Mouse (Mus musculus): Measurements from ENCODE around the gene Ptges. TPM values are rescaled to one million over a fixed set of nuclear protein-coding genes. Genes with fewer than 3 reads are reported as not detected.

Ptges gene
- polyA plus RNA-seq, 1 experiment: 37.2 TPM

DNA sequence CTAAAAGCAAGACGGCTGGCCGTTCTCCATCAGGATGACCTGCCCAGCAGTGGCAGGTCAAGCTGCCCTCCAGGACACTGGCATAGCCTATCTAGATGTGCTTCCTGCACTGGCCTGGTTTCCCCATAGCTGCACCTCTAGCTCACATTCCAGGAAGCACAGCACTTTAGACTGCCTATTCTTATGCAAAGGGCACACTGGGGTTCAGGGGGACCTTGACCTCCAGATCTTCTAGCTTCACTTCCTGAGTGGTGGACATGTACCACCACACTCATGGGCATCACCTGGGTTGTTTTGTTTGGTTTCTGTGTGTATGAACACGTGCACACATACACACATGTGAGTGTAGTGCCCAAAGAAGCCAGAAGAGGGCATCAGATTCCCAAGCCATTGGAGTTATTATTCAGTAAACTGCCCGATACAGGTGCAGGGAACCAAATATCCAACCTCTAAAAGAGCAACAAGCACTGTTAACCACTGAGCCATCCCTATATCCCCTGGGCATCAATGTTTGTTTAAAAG lies 44.8 kb downstream of the Ptges start:
- H3K4me1 ChIP-seq (ENCODE audit: control insufficient read depth, insufficient read depth, low read length): no peaks in the 10 kb centered on the region
- TF ChIP-seq CTCF (IDR thresholded peaks at IDR 0.05; ENCODE audit: borderline replicate concordance, insufficient read depth, low read length): no peak
- no peak for TF ChIP-seq POLR2A (IDR thresholded peaks at IDR 0.05; ENCODE audit: low read depth, low read length)
- no peak overlapping the region for H3K27ac ChIP-seq (ENCODE audit: insufficient read depth, low read length)

DNA sequence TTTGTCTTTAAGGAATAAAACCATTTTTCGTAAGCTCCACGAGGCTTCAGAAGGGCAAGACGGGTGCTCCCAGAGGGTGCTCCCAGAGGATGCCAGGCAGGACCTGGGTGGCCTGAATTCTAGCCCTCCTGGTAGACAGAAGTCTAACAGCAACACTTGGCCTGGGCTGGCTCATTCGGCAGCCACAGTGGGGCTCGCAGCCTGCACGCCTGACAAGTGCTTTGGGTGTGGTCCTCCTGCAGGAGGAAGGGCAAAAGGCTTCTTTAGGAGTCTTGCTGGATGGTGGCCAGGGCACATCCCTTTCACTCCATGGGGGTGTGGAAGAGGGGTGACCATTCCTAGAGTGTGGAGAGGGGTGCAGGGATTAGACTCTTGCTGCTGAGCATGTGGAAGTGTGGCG lies 48.4 kb downstream of the Ptges start:
- Histone ChIP-seq H3K27ac (ENCODE audit: insufficient read depth, low read length) (no peak overlapping the region), H3K4me1 (ENCODE audit: control insufficient read depth, insufficient read depth, low read length) (no peaks in the 10 kb centered on the region), H3K4me3 (ENCODE audit: insufficient read depth, low read length) (no peak overlapping the region)
- TF ChIP-seq POLR2A (IDR thresholded peaks at IDR 0.05; ENCODE audit: low read depth, low read length) (no peak), CTCF (IDR thresholded peaks at IDR 0.05; ENCODE audit: borderline replicate concordance, insufficient read depth, low read length) (no peak)

More for the DNA sequence above, 44.8 kb downstream of the Ptges start:
- no peak overlapping the region for H3K4me3 ChIP-seq (ENCODE audit: insufficient read depth, low read length)

DNA sequence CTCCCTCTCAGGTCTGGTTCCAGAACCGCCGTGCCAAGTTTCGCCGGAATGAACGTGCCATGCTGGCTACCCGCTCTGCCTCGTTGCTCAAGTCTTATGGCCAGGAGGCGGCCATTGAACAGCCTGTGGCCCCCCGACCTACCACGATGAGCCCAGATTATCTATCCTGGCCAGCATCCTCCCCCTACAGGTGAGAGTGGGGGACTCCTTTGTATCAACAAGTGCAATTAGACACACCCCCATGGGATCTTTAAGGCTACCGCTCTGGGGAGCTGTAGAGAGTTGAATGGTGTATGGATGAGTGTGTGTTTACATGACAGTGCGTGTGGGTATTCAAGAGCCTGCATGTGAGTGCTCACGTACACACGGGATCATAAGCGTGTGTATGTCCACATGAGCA lies 50.2 kb downstream of the Ptges start:
- Histone ChIP-seq H3K4me1 (ENCODE audit: control insufficient read depth, insufficient read depth, low read length) (0 out of 2 replicates have a peak, but pooled peaks cover 1% of the 10 kb centered on the region), H3K27ac (ENCODE audit: insufficient read depth, low read length) (no peak overlapping the region), H3K4me3 (ENCODE audit: insufficient read depth, low read length) (no peak overlapping the region)
- TF ChIP-seq CTCF (IDR thresholded peaks at IDR 0.05; ENCODE audit: borderline replicate concordance, insufficient read depth, low read length) (no peak), POLR2A (IDR thresholded peaks at IDR 0.05; ENCODE audit: low read depth, low read length) (no peak)

DNA sequence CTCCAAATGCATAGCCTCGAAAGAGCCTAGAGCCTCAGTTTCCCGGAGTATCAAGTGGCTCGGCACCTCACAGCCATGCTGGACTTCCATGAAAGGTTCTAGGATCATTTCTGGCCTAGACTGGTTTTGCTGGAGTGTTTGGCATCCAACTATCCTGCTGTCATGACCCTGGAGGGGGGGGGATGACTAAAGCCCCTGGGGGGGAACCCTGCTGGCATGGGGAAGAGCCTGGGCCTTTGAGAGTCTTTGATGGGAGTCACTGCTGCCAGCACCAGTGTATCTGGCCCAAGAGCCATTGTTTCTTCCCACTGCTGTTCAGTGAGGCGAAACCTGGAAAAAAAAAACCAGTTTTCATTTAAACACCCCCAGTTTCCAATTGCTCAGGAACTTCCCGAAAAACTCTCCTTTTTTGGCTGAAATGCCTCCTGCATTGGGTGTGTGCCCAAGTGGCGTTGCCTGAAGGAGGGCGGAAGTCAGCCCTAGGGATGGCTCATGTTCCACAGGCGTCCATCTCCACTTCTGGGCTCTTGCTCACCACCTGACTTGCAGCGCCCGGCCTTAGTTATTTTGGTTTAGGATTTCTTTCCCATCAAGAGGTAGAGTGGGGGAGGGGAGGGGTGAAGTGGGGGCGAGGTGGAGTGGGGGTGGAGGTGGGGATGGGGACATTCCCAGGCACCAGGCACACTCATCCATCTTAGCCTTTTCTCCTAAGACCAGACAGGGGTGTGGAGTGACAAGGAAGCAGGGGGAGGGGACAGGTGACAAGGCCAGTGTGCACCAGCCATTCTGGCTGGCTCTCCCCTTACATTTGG lies 53.8 kb downstream of the Ptges start:
- peaks cover 3% of the 10 kb centered on the region; the same call in 1 of the 2 replicates for H3K4me1 ChIP-seq (ENCODE audit: control insufficient read depth, insufficient read depth, low read length)
- peak overlapping the region; percentile 85 for H3K27ac ChIP-seq (ENCODE audit: insufficient read depth, low read length)
- no peak overlapping the region for H3K4me3 ChIP-seq (ENCODE audit: insufficient read depth, low read length)
- TF ChIP-seq POLR2A (IDR thresholded peaks at IDR 0.05; ENCODE audit: low read depth, low read length) (no peak; the same call in 1 of the 2 replicates), CTCF (IDR thresholded peaks at IDR 0.05; ENCODE audit: borderline replicate concordance, insufficient read depth, low read length) (no peak)

DNA sequence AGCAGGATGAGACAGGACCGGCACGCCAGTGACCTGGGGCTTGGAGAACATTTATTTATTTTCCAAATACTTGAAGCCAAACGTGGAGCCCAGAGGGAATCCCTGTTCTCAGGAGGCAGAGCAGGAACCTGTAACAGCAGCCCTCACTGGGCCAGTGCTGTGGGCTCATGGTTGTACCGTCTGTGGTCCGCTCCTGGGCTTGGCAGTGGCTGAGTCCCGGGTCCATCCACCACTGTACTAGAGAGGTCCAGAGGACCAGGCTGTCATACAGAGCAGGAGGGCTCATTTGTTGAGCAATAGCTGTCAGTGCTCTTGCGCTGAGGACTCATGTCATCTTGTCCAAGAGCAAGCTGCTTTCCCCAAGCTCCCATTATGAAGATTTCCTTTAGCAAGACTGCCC lies 54.6 kb downstream of the Ptges start:
- TF ChIP-seq CTCF (IDR thresholded peaks at IDR 0.05; ENCODE audit: borderline replicate concordance, insufficient read depth, low read length) (no peak), POLR2A (IDR thresholded peaks at IDR 0.05; ENCODE audit: low read depth, low read length) (no peak)
- Histone ChIP-seq H3K4me1 (ENCODE audit: control insufficient read depth, insufficient read depth, low read length) (peaks cover 3% of the 10 kb centered on the region; the same call in 1 of the 2 replicates), H3K4me3 (ENCODE audit: insufficient read depth, low read length) (no peak overlapping the region), H3K27ac (ENCODE audit: insufficient read depth, low read length) (peak overlapping the region; percentile 85)

DNA sequence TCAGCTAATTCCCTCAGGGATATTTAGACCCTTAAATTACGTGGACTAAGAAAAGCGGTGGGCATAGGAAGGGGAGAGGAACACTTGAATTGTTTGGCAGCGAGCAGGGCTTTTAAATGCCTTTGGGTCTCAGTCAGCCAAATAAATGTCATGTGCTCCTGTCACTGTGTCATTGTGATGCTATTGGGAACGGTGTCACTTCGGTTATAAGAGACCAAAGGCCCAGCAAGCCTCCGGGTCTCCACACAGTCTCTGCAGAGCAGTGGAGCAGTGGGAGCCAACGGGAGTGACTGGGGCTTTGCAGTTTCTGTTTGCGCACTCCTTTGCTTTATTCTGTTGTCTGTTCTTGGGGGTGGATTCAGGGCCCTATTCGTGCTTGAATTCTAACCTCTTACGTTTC lies 55.2 kb downstream of the Ptges start:
- TF ChIP-seq POLR2A (IDR thresholded peaks at IDR 0.05; ENCODE audit: low read depth, low read length) (no peak), CTCF (IDR thresholded peaks at IDR 0.05; ENCODE audit: borderline replicate concordance, insufficient read depth, low read length) (no peak)
- H3K4me1 ChIP-seq (ENCODE audit: control insufficient read depth, insufficient read depth, low read length): peaks cover 3% of the 10 kb centered on the region; the same call in 1 of the 2 replicates
- peak overlapping the region; percentile 85 for H3K27ac ChIP-seq (ENCODE audit: insufficient read depth, low read length)
- H3K4me3 ChIP-seq (ENCODE audit: insufficient read depth, low read length): no peak overlapping the region

DNA sequence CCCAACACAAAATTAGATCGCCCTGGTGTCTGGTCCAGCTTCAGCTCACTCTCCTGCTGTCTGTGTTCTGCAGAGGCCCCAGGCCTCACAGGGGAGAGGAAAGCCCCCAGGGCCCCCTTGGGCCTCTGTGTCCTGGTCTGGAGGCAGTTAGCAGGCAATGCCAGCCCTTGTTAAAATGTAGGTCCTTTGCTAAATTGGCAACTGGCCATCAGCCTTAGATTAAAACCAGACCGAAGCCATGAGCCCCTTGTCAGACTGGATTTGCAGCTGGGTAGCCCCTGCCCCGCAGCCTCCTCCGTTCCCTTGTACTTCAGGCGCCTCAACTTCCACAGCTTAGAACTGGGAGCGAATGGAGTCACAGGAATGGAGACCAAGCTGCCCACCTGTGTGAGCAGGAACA lies 57.0 kb downstream of the Ptges start:
- Histone ChIP-seq H3K27ac (ENCODE audit: insufficient read depth, low read length) (no peak overlapping the region), H3K4me1 (ENCODE audit: control insufficient read depth, insufficient read depth, low read length) (peaks cover 3% of the 10 kb centered on the region; the same call in 1 of the 2 replicates), H3K4me3 (ENCODE audit: insufficient read depth, low read length) (no peak overlapping the region)
- no peak for TF ChIP-seq POLR2A (IDR thresholded peaks at IDR 0.05; ENCODE audit: low read depth, low read length)
- no peak for TF ChIP-seq CTCF (IDR thresholded peaks at IDR 0.05; ENCODE audit: borderline replicate concordance, insufficient read depth, low read length)

DNA sequence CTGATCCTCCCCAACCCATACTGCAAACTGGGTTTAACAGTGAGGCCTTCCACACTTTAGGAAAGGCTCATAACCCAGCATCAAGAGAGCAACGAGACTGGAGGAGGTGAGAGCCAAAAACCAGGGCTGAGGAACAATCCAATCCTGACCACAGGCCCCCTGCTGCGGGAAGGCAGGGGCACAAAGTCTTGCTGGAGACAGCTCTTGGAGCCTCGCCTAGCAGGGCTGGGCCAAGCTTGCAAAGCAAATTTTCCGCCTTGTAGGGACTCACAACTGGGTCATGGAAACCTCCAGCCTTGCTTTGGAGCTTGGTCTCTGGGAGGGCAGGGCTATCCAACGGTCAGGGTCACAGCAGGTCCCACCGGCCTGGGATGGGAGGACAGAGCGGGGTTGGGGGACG lies 58.8 kb downstream of the Ptges start:
- H3K4me3 ChIP-seq (ENCODE audit: insufficient read depth, low read length): no peak overlapping the region
- peak overlapping the region; percentile 84 for H3K27ac ChIP-seq (ENCODE audit: insufficient read depth, low read length)
- H3K4me1 ChIP-seq (ENCODE audit: control insufficient read depth, insufficient read depth, low read length): peaks cover 6% of the 10 kb centered on the region; the same call in 1 of the 2 replicates
- TF ChIP-seq POLR2A (IDR thresholded peaks at IDR 0.05; ENCODE audit: low read depth, low read length): 0 out of 2 replicates have a peak, but pooled peaks have one; percentile 3
- no peak for TF ChIP-seq CTCF (IDR thresholded peaks at IDR 0.05; ENCODE audit: borderline replicate concordance, insufficient read depth, low read length)

DNA sequence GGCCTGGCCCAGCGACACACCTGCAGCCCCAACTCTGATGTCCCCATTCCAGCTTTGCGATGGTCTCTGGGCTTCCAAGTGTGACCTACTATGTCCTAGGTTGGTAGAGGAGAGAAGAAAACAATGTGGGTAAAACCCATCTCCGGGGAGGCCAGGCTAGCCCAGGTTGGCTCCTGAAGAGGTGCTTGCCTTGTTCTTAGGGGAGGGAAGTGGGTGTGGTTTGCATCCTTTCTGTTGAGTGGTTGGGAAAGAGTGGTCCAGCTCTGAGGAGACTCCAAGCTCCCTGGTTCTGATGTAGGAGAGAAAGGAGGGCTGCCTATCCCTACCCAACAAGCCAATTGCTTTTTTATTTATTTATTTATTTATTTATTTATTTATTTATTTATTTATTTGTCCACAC lies 64.2 kb downstream of the Ptges start:
- Histone ChIP-seq H3K27ac (ENCODE audit: insufficient read depth, low read length) (peak overlapping the region; percentile 93), H3K4me3 (ENCODE audit: insufficient read depth, low read length) (no peak overlapping the region), H3K4me1 (ENCODE audit: control insufficient read depth, insufficient read depth, low read length) (peaks cover 13% of the 10 kb centered on the region)
- TF ChIP-seq CTCF (IDR thresholded peaks at IDR 0.05; ENCODE audit: borderline replicate concordance, insufficient read depth, low read length) (no peak), POLR2A (IDR thresholded peaks at IDR 0.05; ENCODE audit: low read depth, low read length) (no peak)

DNA sequence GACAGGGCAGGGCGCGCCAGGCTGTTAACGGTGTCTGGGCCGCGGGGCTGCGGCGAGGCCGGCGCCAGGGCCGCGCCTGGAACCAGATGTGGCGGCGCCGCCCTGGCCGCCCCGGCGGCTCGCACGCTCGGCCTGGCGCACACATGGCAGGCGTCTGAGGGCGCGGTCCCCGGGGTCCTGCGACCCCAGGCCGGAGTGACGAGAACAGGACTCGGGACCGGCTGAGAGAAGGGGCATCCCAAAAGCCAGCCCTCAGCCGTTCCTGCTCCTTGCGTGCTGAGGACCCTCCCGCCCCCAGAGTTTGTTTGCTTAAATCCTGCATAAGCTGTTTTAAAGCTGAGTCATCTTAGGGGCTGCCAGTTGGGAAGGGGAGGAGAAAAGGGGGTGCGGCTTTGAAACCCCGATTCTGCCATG lies 64.7 kb downstream of the Ptges start:
- Histone ChIP-seq H3K4me3 (ENCODE audit: insufficient read depth, low read length) (no peak overlapping the region), H3K27ac (ENCODE audit: insufficient read depth, low read length) (peak overlapping the region; percentile 93), H3K4me1 (ENCODE audit: control insufficient read depth, insufficient read depth, low read length) (peaks cover 13% of the 10 kb centered on the region)
- TF ChIP-seq CTCF (IDR thresholded peaks at IDR 0.05; ENCODE audit: borderline replicate concordance, insufficient read depth, low read length) (no peak), POLR2A (IDR thresholded peaks at IDR 0.05; ENCODE audit: low read depth, low read length) (peak; percentile 52; the same call in 1 of the 2 replicates)
